Mouse (Mus musculus): ENCODE measurements around the gene Tmtc3. TPM values are rescaled to one million over a fixed set of nuclear protein-coding genes. Genes with fewer than 3 reads are reported as not detected.
"Not testable (repeated sequence)": the region's sequence is repeated elsewhere in the genome, so short reads cannot be mapped to it uniquely, and the experiment has no call there.

The Tmtc3 gene
- 0.86 and 1.2 TPM in 2 replicates for total RNA-seq (2017)

DNA sequence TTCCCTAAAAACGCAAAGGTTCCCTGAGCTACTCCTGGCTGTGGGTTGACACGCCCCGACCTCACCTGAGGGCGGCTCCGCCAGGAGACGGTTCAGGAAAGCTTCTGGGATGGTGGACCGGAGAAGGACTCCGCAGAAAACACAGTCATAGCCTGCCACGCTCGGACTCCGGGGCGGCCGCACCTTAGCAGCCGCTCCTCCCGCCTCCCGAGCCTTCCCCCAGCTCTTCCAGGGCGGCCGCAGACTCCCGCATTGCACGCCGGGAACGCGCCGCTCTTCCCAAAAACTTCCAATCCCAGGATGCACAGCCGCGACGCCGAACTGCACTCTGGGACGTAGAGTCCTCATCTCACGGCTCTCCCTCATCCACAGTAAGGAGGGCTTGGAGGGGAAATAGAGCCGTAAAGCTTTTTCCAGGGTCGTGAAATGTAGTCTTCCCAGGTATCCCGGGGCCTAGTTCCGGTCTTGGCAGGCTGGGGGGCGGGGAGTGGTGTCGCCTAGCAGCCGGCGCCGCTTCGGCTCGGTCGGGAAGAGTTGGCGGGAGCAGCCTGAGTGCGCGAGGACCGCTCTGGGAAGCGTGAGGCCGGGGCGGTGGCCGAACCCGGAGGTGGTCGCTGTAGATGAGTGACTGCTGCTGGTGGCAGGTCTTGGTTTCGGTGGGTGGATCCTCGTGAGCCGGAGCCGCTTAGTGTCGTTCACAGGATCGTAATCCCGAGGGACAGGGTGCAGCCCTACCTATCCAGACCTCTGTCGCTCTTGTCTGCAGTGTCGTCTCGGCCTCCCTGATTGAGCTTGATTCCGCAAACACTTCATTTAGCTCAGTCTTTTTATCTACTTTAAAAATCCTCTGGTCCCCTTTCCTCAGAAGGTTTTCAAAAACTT lies at the start of gene Tmtc3, which contains the start of gene Cep290:
TSS of gene Tmtc3 (minus strand) at position 254 of the 882 bp plus-strand sequence.
TSS of gene Cep290 (plus strand) at position 462 of the 882 bp plus-strand sequence.
- ATAC-seq (ENCODE audit: extremely low read depth, insufficient number of reproducible peaks, low FRiP score, poor library complexity, severe bottlenecking), result peak; percentile 52

DNA sequence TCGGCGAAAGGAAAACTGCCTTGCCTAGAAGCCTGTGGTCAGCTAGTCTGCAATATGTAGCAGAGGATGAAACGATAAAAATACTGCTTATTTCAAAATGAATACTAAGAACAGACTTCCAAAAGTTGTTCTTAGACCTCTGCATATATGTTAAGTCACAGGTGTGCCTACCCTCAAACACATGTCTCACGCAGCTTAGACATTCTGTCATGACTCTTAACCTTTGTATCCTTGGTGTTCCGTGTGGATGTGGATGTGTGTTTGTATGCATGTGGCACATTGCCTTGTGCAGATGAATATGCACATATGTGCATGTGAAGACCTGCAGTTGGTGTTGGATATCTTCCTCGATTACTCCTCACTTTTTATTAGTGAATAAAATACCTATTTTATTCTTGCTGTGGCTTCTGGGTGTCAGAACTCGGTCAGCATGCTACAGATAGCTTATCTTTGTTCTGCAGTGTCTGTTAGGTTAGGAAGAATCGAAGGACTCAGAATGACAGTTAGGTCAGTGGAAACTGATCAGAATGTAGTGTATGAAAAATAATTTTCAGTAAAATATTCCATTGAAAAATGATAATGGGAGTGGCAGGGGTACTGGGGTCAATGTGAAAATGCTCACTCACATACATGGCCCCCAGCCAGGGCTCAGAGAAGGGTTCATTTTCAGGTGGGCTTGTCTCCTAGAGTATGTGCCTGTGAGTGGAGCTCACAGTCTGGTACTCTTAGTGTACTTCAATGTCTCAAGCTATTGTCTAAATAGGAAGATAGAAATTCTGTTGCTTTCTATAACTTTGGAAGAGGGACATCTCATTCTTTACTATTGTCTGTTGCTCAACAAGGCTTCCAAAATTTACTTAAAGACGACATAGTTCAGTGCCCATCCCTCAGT lies 37.6 kb upstream of the Tmtc3 start:
- no peak for ATAC-seq (ENCODE audit: extremely low read depth, insufficient number of reproducible peaks, low FRiP score, poor library complexity, severe bottlenecking)

DNA sequence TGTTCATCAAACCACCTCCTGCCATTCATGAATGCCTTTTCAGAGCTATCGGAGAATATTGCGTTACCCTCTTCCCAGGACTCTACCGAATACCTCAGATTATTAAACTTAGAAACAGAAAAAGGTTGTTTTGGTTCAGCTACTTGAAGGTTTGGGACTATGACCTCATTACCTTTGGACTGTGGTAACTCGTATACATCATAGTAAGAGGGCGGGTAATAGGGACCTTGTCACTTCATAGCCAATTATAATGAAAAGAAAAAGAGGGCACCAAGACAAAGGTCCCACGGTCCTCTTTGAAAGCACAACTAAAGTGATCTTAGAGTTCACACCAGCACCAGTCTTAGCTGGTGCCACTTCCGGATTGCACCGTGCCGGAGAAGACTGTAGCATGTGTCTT lies 35.2 kb upstream of the Tmtc3 start:
- no peak for ATAC-seq (ENCODE audit: extremely low read depth, insufficient number of reproducible peaks, low FRiP score, poor library complexity, severe bottlenecking)

DNA sequence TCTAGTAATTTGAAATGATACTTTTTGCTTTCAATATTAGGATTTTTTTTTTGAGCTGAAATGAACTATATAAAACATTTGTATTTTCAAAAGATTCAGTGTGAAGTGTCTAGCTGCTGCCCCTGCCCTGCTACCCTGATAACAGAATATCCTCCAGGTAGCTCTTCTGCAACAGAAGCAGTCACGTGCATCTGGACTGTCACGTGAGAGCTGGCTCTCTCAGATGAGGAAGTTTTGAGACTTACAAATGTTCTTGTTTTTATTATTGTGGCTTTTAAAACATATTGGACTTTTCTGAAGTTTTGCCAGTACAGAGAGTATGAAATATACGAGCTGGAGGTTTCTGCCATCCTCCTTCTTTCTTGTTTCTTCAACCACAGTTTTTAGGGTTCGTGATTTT lies 34.5 kb upstream of the Tmtc3 start:
- ATAC-seq (ENCODE audit: extremely low read depth, insufficient number of reproducible peaks, low FRiP score, poor library complexity, severe bottlenecking), result no peak

DNA sequence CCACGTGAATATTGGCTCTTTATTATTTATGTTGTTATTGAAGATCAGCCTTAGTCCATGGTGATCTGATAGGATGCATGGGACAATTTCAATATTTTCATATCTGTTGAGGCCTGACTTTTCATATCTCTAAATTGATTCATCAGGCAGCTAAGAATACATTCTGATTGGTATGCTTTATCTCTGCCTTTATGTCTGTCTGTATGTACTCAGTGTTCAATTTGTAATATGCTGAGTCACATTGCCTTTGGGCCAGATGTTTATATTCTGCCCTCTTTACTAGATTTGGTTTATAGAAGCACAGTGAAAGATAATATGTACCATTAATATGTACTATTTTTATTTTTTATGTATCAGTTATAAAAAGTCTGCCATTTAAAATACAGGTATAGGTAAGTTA lies 21.0 kb upstream of the Tmtc3 start:
- no peak for ATAC-seq (ENCODE audit: extremely low read depth, insufficient number of reproducible peaks, low FRiP score, poor library complexity, severe bottlenecking)

DNA sequence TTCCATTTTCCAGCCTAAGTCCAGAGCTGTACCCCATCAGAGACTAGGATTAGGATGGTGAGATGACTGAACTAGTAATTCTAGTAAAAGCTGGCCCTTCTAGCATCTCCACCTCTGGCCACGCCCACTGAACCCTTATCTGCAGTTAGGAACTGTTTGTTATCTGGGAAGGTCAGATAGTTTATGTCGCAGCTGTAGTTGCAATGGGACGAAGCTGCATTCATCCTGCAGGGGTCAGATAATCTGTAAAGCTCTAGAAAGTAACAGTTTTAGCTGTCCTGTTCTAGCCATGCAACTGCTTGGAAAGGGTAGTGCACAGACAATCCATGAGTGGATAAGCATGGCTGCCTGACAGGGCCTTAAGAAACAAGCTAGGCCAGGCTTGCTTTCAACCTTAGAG lies 11.2 kb upstream of the Tmtc3 start:
- no peak for ATAC-seq (ENCODE audit: extremely low read depth, insufficient number of reproducible peaks, low FRiP score, poor library complexity, severe bottlenecking)

DNA sequence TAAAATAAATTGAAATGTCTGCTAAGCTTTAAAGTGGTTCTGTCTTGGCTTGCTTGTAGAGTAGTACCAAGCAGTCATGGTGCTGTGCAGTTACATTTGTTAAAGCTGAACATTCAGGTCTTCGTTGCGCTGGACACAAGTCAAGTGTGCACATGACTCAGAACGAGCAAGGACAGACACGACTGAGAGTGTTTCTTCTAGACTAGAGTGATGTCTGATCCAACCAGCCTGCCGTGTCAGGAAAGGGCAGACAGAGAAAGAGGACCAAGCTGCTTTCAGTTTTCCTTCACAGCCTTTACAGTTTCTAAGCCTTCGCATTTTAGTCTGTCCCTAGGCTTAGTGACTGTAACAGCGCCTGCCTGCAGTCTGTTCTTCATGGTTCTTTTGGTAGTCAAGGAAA lies 4.8 kb upstream of the Tmtc3 start:
- no peak for ATAC-seq (ENCODE audit: extremely low read depth, insufficient number of reproducible peaks, low FRiP score, poor library complexity, severe bottlenecking)

DNA sequence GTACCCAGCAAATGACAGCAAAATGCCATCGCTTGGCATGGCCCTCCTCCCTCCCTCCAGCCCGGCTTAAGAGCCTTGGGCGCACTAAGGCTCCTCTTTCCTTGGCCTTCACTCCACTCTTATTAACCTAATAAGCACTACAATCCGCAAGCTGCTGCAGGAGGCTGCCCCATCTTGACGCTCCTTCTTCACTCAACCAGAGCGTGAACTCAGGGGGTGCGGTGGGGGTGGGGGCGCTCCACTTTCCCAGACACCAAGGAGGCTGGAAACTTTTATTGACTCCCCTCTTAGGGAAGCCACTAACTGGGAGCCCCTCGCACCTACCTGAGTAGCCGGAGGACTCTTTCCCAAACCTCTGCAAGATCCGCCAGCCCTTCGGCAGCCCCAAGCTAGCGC lies 451 bp downstream of the Tmtc3 start:
- peak; percentile 35 for ATAC-seq (ENCODE audit: extremely low read depth, insufficient number of reproducible peaks, low FRiP score, poor library complexity, severe bottlenecking)

DNA sequence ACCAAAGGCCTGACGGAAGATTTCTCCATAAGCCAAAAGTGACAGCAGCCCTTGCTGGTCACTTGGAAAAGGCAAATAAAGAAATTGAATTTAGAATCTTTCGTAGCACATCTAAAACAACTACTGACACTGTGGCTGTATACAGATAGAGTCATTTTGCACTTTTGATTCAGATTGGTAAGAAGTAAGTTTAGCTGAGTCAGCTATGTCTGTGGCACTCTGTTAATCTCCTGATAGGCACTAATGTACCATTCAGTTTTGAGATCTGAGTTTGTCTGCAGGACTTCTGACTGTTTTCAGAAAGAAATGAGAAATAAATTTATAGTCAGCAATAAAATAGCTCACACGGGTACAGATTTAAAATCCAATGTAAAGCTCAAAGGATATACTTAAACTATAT lies 7.6 kb downstream of the Tmtc3 start:
- no peak for ATAC-seq (ENCODE audit: extremely low read depth, insufficient number of reproducible peaks, low FRiP score, poor library complexity, severe bottlenecking)

DNA sequence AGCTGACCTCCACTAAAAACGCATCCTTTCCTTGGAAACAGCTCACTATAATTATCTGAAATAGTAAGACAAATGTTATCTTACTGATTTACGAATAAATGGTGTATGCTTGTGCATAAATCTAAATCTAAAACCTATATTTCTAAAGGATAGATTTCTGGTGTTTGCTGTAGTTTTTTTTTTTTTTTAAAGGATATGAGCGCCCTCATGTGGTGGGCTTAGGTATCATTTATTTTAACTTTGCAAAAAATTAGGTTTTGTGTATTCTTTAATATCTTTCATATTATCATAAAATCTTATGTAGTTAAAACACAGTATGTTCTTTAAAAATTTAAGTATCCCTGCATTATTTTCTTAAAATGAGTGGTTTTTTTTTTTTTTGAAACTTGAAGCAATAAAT lies 12.1 kb downstream of the Tmtc3 start:
- no peak for ATAC-seq (ENCODE audit: extremely low read depth, insufficient number of reproducible peaks, low FRiP score, poor library complexity, severe bottlenecking)

DNA sequence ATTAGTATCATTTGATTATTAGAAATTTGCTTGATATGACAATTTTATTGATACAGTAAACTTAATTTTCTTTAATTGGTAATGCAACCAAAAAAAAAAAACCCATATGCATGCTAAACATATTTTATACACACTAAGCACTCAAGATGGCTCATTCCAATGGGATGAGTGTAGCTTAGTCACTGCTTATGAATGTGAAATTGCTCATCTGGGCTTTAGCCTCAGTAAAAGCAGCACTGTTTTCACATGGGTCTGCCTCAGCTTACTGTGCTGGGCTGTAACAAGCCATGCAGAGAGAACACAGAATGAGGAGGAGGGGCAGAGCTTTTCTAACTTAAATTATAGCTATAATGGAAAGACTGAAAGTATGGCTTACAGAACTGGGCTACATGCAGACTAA lies 26.6 kb downstream of the Tmtc3 start:
- ATAC-seq (ENCODE audit: extremely low read depth, insufficient number of reproducible peaks, low FRiP score, poor library complexity, severe bottlenecking), result no peak

DNA sequence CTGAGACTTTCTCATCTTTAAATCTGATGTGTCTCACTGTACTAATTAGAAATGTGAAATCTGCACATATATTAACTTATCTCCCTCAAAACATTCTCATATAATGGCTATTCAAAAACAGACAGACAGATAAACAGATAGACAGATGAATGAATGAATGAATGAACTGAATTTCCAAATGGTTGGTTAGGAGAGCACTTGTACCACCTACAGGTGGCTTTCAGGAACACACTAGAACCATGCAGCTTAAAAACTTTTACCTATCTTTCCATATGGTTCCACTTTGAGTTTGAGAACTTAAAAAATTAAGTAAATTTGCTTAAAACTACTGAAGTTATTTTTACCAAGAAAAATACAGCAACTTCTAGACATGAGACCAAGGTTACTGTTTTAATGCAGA lies 37.8 kb downstream of the Tmtc3 start:
- ATAC-seq (ENCODE audit: extremely low read depth, insufficient number of reproducible peaks, low FRiP score, poor library complexity, severe bottlenecking), result no peak

DNA sequence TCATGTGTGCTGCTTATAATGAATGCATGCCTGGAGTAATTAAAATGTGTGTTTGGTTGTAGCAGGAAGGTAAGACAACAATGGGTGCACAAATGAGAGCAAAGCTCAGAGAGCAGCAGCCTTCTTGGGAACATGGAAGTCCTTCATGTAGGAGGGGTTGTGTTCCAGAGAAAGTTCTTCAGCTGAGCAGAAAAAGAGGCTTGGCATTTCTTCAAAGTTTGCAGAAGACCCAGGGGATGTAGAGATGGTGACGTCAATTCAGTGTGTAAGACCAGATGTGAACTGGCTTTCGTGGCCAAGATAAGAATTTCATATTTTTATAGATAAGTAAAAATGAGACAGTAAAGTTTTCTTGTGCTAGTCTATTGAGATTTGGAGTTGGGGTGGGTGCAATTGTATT lies 59.6 kb downstream of the Tmtc3 start:
- no peak for ATAC-seq (ENCODE audit: extremely low read depth, insufficient number of reproducible peaks, low FRiP score, poor library complexity, severe bottlenecking)

DNA sequence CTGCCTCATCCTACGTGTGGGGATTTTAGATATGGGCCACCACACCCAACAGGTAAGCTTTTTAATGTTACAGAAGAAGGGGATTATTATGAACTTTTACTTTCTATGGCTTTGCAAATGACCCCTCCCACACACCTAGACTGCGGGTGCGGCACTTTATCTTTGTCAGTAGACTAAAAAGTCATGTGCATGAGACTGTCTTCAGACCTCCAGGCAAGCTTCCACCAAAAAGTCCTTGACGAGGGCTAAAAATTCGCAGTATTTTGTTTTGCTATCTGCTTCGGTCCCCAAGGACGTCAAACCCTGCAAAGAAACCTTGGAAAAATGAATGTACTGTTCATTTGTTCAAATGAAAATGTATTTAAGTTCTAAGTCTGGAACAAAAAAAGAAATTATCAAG lies 71.6 kb downstream of the Tmtc3 start:
- no peak for ATAC-seq (ENCODE audit: extremely low read depth, insufficient number of reproducible peaks, low FRiP score, poor library complexity, severe bottlenecking)

DNA sequence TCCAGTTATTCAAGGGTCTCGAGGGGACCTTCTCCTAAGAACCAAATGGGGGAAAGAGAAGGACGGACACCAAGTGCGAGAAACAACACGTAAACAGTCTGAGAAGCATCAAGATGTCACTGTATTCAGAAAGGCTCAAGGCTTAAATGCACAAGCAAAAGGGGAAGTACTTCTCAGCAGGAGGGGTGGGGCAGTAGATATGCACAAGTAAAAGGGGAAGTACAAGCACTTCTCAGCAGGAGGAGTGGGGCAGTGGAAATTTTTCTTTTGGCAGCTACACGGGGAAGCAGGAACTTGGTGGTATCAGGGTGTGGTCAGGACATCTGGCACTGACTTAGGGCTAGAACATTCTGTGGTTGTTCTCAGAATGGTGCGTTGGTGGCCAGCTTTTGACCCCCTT lies 84.8 kb downstream of the Tmtc3 start:
- not testable (repeated sequence) for ATAC-seq (ENCODE audit: extremely low read depth, insufficient number of reproducible peaks, low FRiP score, poor library complexity, severe bottlenecking)

Other genes with a start within 250 kb of the Tmtc3 start
- gene Gm4301, start 151.7 kb downstream of the Tmtc3 start, total RNA-seq (2017), result not detected in 2 replicates
- gene Gm4302, start 146.5 kb downstream of the Tmtc3 start, total RNA-seq (2017), result not detected in 2 replicates
- gene Gm4303, start 141.4 kb downstream of the Tmtc3 start, total RNA-seq (2017), result not detected in 2 replicates
- gene Gm4305, start 136.3 kb downstream of the Tmtc3 start, total RNA-seq (2017), result not detected in 2 replicates
- gene Gm4307, start 126.0 kb downstream of the Tmtc3 start, total RNA-seq (2017), result not detected in 2 replicates
- not detected in 2 replicates for gene Gm4312, start 104.8 kb downstream of the Tmtc3 start, total RNA-seq (2017)
- 3.8 and 7.8 TPM in 2 replicates for gene Cep290, start 208 bp upstream of the Tmtc3 start, total RNA-seq (2017)
- gene 4930430F08Rik, start 103.1 kb upstream of the Tmtc3 start, total RNA-seq (2017), result 8.0 and 8.3 TPM in 2 replicates
- gene 1700017N19Rik, start 103.1 kb upstream of the Tmtc3 start, total RNA-seq (2017), result not detected in 2 replicates